Mouse (Mus musculus) CD4-positive, CD25-positive, alpha-beta regulatory T cell, adult 4 months (primary cell): ENCODE results near the gene Scrt2. TPM values are rescaled to one million over a fixed set of nuclear protein-coding genes. Genes with fewer than 3 reads are reported as not detected.

Experiments used
- ATAC-seq: one replicate; pipeline ENCODE4 v1.8.0; 2017
- polyA plus RNA-seq, 2 experiments: library from polyadenylated mRNA; unstranded; fragments of 100-300 nt; shearing (Covaris generic); gene quantifications; one replicate each; pipeline ENCODE4 v1.2.1; 2017

Scrt2 gene
- polyA plus RNA-seq, 2 experiments from 2014 or later: not detected

DNA sequence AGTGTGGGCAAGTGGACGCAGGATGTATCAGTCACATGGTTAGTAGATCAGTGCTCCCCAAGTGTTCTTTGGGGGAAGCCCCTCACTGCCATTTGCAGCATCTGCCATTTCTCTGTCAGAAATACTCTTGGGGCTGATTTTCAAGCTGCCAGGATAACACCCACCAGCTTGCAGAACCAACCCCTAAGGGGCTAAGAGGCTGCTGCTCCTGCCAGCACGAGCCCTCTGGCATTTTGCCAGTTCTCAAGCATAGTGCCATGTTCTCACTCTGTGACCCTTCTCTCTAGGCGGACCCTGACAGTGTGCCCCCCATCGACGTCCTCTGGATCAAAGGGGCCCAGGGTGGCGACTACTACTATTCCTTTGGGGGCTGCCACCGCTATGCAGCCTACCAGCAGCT is 27.4 kb downstream of the Scrt2 start:
- no peak for ATAC-seq

DNA sequence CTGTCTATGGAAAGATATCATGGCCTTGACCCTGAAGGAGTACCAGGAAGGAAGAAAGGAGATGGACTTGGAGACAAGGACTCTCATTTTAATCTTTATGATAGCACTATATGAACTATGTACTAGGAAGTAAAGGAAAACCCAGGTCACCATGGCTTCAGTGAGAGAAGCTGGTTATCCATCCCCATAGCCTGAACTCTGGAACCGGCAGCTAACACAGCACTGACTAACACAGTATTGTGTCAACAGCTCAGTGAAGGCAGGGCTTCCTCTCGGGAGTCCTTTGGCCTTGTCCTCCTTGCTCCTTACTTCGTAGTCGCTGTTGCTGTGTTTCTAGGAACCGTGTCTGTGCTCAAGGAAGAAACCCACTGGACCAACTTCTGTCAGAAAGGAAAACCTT is 28.1 kb downstream of the Scrt2 start:
- no peak for ATAC-seq

DNA sequence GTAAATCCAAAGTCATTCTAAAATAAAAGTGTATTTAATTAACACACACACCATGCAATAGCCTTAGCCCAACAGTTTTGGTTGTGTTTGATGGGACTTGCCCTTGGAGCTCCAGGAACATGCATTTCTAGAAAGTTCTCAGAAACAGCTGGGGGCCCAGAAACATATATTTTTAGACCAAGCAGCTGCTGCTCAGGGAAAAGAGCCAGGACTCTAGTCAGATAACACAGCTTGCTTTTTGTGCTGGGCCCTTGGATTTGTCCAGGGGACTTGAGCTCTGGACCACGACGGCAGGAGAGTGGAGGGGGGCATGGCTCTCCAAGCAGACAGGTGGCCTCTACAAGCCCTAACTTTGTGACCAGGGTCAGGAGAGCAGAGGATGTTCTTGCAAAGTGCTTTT is 30.0 kb downstream of the Scrt2 start:
- no peak for ATAC-seq

DNA sequence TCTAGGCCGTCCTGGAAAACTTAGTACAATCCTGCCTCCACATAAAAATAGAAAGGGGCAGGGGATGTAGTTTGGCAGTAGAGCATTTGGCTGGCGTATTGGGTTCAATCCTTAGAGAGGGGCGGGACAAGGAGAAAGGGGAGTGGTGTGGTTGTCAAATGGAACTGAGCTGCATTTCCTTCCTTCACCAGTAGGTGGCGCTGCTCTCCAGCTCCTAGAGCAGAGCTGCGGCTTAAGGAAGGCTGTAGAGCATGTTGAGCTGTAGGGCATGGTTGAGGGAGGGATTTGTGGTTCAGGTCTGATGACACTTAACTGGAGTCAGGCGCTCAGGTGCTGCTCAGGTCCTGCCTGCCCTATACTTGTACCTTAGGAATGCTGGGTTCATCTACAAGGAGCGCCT is 30.6 kb downstream of the Scrt2 start:
- ATAC-seq: peak; percentile 81

DNA sequence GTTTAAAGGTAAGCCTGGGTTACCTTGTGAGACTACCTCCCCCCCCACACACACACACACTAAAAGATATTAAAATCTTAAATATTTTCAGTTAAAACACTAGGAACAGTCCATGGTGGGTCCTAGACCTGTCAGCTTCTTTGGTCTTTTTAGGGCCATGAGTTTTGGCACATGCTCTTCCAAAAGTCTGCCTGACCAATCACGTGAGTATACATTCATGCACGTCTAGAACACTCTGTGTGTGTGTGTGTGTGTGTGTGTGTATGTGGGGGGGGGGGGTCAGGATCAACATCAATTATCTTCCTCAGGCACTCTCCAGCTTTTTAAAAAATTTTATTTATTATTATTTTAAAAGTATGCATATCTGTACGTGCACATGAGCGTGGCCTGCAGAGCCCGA is 31.2 kb downstream of the Scrt2 start:
- ATAC-seq: no peak

DNA sequence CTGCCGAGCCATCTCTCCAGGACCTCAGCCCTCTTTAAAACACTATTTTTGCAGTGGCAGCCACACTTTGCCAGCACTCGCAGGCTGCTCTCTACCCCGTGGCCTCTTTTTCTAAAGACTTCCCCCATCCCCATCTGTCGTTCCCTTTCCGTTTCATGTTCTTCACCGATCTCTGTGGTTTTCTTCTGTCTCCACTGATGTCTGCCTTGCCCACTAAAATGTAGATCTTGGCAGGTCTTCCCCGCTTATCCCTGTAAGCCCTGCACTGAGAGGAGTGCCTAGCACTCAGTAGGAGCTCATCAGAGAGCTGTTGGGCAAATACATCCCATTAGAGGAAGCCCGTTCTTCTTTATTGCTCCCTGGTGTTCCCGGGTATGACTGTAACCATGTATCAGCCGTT is 31.6 kb downstream of the Scrt2 start:
- ATAC-seq: no peak

DNA sequence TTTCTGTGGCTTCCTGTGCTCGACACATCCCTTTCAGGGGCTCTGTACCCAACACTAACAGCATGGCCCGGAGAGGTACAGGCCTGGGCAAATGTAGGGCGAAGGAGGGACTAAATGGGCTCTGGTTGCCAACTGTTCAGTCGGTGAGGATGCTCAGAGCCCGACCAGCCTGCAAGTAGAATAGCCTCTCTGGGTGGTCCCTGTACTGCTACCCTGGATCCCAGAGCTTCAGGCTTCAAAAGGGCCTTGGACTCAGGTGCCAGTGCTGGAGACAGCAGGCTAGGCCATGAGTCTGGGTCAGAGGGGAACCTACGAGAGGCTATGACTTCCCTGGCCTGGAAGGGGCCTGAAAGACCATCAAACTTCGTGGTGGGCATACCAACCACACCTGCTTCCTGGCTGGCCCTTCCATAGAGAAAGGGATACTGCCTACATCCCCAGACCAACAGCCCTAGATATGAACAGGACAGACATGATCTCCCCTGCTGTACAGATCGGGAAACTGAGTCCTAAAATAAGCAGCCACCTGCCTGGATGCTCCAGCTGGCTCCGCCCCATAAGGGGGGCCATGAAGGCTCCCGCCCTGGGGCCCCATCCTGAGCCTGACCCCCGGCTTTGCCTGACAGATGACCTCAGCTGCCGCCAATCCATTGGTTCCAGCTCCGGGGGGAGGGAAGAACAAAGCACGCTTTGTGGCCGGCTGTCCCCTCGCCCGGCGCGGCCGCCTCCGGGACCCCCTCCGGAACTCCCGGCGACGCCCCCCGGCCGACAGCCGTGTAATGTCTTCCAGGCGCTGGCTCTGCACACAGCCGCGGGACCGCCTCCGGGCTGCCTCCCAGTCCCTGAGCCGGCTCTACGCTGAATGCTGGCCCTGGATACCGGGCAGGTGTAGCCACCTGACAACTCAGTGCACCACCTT is 33.0 kb downstream of the Scrt2 start:
- ATAC-seq: no peak

DNA sequence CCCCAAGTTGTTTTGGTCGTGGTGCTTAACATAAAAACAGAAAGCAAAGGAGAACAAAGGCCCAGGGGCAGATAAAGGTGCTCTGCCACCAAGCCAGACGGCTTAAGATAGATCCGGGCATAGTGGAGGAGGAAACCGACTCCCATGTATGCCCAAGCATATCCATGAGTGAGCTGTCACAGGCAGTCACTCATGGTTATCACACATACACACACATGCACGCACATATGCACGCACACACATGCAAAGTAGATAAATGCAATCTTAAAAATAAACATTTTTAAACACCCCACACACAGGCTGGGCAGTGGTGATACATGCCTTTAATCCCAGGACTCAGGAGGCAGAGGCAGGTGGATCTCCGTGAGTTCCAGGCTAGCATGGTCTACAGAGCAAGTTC is 36.4 kb downstream of the Scrt2 start:
- no peak for ATAC-seq

DNA sequence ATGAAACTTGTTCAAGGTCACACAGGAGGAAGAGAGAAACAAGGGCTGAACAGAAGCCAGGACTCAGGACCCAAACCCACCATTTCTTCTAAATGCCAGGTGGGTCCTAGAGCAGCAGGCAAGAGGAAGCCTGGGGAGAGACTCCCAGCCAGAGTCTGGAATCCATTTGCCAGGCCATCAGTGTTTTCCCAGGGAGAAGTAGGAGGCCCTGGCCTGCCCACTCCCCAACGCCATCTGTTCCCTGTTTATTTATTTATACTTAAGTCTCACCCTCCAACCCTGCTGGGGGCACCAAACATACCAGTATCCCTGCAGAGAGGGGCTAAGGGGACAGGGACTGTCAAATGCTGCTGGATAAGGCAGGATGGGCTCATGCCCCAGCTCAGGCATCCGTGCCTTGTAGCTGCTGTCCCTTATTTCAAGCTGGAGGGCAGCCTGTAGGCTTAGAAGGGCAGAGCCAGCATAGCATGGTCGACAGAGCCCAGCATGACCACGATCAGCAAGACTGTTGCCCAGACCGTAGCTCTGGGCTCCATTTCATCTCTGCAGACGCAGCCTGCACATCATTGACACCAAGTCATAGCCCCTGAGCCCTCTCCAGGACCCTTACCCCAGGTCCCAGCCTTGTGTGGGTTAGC is 38.0 kb downstream of the Scrt2 start:
- ATAC-seq: no peak

DNA sequence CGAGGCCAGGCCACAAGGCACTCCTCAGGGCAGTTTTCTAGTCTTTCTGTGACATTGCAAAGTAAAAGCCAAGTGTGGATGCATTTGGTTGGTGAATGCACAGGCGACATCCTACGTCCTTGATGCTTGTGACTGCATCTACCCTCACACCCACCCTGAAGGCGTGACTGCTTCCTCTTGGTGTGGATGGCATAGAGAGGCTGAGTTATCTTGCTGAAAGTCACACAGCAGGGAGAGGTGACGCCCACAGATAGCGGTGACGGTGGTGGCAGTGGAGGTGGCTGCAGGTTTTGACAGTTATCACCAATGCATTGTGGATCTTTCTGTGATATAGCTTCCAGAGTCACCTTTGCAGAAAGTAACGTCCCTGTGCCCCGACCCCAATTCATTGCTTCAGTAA is 41.6 kb downstream of the Scrt2 start:
- ATAC-seq: no peak

DNA sequence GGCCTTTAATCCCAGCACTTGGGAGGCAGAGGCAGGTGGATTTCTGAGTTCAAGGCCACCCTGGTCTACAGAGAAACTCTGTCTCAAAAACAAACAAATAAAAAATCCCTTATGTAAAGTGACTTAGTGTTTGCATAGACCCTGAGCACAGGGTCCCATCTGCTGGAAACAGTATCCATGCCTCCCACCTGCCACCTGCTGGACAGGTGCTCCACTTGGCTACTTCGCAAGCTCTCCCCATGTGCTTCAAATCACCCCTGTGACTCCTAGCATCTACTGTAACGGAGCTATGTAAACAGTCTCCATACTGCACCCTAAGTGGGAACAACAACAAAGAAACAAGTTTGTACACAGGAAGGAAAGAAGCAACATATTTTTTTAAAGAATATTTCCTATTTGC is 47.3 kb downstream of the Scrt2 start:
- no peak for ATAC-seq

DNA sequence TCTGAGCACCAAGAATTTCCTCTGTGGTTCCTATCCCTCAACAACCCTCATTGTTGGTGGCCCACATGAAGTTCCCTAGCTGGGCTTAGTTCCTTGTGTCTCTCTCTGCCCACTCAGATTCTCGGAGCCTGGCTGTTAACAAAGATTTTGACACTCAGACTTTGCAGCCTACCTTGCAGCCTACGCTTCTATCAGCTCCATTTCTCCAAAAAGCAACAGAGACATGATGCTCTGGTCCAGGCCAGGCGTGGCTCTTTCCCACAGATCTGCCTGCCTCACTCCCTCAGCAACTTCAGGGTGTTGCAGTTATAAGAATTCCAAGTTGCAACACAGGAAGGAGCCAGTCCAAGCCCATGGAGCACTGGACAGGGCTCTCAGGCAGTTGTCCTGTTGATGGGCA is 48.4 kb downstream of the Scrt2 start:
- no peak for ATAC-seq

DNA sequence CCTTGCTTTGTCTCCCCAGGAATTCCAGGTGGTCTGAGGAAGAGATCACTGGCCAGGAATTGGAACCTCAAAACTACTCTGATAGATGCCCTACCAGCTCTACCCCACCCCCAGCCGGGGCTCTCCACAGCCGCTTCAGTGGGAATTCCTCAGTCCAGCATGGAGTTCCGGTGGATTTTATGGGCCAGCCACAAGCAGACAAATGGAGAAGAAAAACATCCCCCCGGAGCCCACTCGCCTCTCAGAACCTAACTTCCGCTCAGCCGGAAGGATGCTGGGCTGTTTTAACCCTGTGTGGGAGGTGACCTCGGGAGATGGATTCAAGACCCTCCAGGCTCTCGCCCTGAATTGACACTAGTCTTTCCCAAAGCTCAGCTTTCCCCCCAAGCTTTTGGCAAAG is 50.7 kb downstream of the Scrt2 start:
- no peak for ATAC-seq

DNA sequence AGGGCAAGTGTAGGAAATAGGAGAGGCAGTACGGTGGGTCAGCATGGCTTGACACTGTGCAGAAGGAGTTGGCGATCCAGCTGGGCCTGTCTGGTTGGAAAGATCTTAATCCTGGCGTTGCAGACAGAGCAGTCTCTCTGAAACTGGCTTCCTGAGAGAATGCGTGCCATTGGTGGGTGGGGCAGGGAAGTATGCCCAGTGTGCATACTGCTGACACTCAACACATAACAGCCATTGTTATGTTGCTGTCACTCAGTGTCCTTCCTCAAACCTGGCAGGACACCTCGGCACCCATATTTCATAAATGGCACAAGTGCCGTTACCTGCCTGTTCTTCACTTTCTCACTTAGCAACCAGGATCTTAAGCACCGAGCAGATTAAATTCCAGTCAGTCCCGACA is 51.4 kb downstream of the Scrt2 start:
- no peak for ATAC-seq

DNA sequence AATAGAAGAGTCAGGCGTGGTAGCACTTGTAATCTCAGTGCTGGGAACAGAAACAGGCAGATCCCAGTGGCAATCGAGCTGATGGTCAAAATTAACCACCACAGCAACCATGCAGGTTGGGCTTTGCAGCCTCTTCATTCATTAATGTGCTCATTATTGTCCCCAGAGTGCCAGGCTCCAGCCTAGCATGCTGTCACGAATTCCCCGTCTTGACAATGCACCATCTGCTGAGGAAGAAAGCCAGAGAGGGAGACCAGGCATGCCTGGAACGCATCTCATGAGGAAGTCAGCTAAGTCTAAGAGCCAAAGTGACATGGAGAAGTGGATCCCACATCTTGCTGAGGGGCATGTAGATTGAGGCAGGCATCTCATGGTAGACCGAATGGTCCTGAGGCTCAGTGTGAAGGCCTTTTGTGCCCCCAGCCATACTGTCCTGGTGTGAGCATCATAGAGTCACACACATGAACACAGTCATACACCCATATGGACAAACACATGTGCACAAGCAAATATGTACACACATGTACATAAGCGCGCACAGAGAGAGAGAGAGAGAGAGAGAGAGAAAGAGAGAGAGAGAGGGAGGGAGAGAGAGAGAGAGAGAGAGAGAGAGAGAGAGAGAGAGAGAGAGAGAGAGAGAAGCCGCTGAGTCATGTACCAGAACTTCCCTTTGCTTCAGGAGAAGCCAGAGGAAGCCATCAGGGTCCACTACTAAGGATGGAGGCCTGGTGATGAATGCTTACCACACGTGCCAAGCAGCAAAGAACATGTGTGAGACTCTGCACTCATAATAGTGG is 58.1 kb downstream of the Scrt2 start:
- no peak for ATAC-seq

DNA sequence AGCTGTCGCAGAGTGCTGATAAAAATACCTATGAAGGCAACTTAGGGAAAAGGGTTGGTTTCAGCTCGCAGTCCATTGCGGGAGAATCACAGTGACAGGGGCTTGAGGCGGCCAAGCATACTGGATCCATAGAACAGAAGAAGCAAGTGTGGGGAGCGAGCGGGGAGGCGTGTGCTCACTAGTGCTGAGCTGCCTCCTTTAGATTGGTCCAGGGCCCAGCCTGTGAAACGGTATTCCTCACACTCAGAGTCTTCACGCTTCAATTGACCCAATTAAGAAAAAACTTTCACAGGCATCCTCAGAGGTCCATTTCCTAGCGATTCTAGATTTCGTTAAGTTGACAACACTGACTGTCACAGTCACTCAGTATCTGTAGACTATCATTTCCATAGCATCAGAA is 59.6 kb downstream of the Scrt2 start:
- no peak for ATAC-seq

DNA sequence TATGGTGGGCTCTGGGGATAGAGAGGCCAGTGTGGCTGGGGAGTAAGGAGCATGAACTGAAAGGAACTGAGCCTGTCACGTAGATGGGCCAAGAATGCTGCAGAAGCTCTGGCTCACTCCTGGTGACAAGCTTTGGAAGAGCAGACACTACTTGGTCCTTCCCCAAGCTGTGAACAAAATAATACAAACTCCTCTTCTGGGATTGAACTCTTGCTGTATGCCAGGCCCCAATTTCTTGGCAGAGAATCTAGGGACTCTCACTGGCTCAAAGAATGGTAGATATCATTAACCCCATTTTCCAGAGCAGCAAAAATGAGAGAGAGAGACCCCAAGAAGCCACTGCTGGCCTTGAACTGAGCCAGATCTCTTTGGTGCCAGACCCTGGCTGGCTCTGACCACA is 60.2 kb downstream of the Scrt2 start:
- ATAC-seq: no peak

DNA sequence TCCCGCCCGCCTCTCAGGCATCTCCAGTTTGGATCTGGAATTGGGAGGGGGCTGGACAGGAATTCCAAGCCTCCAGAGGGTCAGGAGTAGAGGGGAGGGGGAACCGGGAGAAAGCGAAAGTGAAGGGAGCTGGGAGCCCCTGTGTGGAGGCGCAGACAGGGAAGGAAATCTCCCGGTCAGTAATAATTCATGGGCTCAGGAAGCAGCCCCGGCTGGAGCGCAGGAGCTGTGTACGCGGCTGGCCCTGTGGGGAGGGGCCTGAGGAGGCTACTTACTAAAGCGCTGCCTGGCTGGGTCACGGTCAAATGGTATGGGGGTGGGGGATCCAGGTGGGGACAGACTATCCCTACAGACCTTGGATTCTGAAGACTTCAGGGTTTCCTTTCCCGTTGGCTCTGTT is 60.7 kb downstream of the Scrt2 start:
- no peak for ATAC-seq

DNA sequence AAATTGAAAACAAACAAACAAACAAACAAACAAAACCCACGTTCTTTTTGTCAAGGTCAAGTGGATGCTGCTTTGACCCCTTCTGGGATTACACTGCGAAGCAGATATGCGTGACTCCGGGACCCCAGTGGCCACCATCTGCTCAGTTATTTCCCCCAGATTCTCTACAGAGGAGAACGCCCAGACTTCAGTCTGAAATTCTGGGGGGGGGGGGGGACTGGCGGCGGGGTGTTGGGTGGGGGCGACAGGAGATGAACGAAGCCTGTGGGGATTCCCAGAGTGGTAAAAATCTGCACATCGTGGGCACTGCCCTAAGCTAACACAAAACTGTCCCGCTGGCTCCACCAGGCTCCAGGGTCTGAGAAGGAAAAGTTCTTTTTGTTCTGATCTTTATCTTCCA is 61.2 kb downstream of the Scrt2 start:
- no peak for ATAC-seq

DNA sequence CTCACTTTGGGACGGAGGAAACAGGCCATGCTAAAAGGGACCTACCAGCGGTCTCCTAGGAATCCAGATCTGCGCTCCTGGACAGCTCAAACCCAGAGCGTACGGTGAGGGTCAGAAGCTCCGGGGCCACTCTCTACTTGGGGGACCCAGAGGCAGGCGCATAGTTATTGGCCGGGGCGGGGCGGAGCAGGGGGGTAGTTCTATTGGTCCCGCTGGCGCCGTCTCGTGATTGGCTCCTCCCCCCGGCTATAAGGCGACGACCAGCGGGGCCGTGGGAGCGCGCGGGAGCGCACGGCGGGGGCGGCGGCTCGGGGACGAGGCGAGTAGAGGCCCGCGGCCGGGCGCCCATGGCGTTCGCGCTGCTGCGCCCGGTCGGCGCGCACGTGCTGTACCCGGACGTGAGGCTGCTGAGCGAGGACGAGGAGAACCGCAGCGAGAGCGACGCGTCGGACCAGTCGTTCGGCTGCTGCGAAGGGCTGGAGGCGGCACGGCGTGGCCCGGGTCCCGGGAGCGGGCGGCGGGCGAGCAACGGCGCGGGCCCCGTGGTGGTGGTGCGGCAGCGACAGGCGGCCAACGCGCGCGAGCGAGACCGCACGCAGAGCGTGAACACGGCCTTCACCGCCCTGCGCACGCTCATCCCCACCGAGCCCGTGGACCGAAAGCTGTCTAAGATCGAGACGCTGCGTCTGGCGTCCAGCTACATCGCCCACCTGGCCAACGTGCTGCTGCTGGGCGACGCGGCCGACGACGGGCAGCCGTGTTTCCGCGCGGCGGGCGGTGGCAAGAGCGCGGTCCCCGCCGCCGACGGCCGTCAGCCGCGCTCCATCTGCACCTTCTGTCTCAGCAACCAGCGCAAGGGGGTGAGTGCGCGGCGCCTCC is 62.2 kb downstream of the Scrt2 start, which contains the start of gene Tcf15:
Tcf15 (plus strand) TSS at position 283 of the 879 bp plus-strand sequence.
- no peak for ATAC-seq

DNA sequence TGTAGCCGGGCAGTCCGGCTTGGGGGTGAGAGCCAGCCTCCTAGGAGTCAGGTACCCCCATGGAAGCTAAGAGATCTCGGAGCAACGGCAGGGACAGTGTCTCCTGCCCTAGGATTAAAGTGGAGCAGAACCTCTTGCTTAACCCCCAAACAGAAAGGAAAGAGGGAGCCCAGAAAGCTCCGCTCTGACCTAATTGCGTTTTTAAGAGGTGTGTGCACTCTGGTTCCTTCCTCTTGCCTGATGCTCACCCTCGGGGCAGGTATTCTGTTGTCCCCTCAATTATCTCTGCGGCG is 62.8 kb downstream of the Scrt2 start:
- no peak for ATAC-seq

DNA sequence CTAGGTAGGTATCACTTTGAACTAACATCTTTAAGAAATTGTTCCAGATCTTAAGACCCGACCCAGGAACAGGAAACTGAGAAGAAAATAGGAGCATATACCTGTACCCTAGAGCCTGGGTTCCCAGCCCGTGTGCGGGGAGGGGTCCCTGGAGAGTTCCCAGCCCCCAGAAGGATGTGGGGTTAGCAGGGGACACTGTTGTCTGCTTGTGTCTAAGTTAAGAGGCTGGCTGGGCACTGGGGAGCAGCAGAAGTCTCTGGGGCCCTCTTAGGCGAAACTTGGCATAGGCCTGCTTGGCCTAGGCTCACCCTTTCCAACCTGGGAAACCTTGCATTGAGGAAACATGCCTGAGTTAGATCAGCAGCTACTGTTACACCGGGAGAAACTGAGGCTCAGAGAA is 63.2 kb downstream of the Scrt2 start:
- no peak for ATAC-seq
